Mouse (Mus musculus) lung, postnatal 0 days (tissue): ENCODE results near the gene Pced1b. TPM values are rescaled to one million over a fixed set of nuclear protein-coding genes. Genes with fewer than 3 reads are reported as not detected.

ENCODE experiments used
- ATAC-seq: fragments of 200-750 bp; cut with Nextera tagmentation; 2 replicates; pipeline ENCODE4 v1.8.0; 2017; ENCODE audit warnings: moderate library complexity
- DNase-seq: peaks from one replicate; pipeline ENCODE4 v3.0.0-alpha.2; 2016; ENCODE audit warnings: low spot score
- H3K27ac ChIP-seq: fragments of 300-500 bp; sonication (generic); 2 replicates; pipeline ENCODE4 v1.5.1; 2014; ENCODE audit warnings: antibody characterized with exemption, mild to moderate bottlenecking, low read length, mixed read lengths
- H3K27me3 ChIP-seq: fragments of 300-500 bp; sonication (generic); replicated peaks from 2 replicates; pipeline ENCODE4 v1.6.1; 2014; ENCODE audit warnings: low read length, mixed read lengths; ENCODE audit not compliant: insufficient read depth
- H3K36me3 ChIP-seq: fragments of 300-500 bp; sonication (generic); 2 replicates; pipeline ENCODE4 v1.6.1; 2014; ENCODE audit warnings: low read length, mixed read lengths; ENCODE audit not compliant: insufficient read depth
- H3K4me1 ChIP-seq: fragments of 300-500 bp; sonication (generic); 2 replicates; pipeline ENCODE4 v1.6.1; 2014; ENCODE audit warnings: antibody characterized with exemption, low read depth, low read length, mixed read lengths; ENCODE audit not compliant: insufficient read depth
- H3K4me2 ChIP-seq: fragments of 300-500 bp; sonication (generic); replicated peaks from 2 replicates; pipeline ENCODE4 v1.6.1; 2014; ENCODE audit warnings: low read depth, mild to moderate bottlenecking, low read length, moderate library complexity, mixed read lengths
- H3K4me3 ChIP-seq: fragments of 300-500 bp; sonication (generic); 2 replicates; pipeline ENCODE4 v1.5.1; 2014; ENCODE audit warnings: low read depth, low read length
- H3K9ac ChIP-seq: fragments of 300-500 bp; sonication (generic); replicated peaks from 2 replicates; pipeline ENCODE4 v1.6.1; 2014; ENCODE audit warnings: low read depth, mild to moderate bottlenecking
- H3K9me3 ChIP-seq: fragments of 300-500 bp; sonication (generic); 2 replicates; pipeline ENCODE4 v1.6.1; 2016; ENCODE audit warnings: low read length, mixed read lengths
- CTCF ChIP-seq: IDR thresholded peaks from 2 replicates; pipeline ENCODE4 v1.5.1; 2016; ENCODE audit warnings: antibody characterized with exemption, mild to moderate bottlenecking
- EP300 ChIP-seq: IDR thresholded peaks from 2 replicates; pipeline ENCODE4 v1.6.1; 2016; ENCODE audit warnings: antibody characterized with exemption, mild to moderate bottlenecking, control low read depth
- WGBS: fragments of 180-500 bp; shearing (Covaris S2); extraction: QIAGEN DNeasy Blood & Tissue Kit; methylation state at CpG from one replicate; pipeline ENCODE4 v1.1.7; 2014; 5-methylcytosine and 5-hydroxymethylcytosine counted together
- polyA plus RNA-seq: library from polyadenylated mRNA; unstranded; fragments of >200 nt; fragmentation: Nextera tagmentation; extraction: Ambion mirVana; gene quantifications from 2 replicates; pipeline ENCODE4 v1.2.1, GENCODE M21; 2015

Gene Pced1b
- polyA plus RNA-seq, 1 experiment from 2014 or later, result 9.0 TPM

DNA sequence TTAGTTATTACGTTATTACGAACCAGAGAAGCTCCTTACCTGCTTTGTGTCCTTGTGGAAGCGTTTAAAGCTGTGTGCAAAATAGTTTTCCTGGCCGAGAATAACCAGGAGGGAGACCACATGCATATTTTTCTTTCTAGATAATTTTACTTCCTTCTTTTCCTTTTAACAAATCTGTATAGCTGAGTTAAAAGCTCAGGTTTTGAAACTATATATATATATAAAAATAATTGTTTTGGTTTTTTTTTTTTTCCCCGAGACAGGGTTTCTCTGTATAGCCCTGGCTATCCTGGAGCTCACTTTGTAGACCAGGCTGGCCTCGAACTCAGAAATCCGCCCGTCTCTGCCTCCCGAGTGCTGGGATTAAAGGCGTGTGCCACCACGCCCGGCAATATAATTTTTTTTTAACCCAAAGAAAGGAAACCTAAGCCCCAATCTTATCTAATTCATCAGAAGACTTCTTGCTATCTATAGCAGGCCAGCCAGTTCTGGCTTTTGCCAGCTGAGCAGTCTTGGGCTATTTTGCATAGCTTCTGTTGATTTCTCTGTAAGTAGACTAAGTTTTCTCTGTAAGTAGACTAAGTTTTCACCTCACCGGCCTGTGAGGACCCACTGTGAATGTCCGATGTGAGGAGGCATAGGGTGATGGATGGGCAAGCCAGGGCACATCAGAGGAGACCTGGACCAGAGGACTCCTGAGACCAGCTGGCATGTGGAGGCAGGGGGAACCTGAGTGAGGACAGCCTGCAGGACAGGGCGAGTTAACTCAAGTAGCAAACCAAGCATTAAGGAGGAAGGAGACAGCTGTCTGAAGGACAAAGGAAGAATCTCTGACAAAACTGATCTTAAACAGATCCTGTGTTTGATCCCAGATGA lies 128.2 kb downstream of the Pced1b start:
- H3K4me3 ChIP-seq, result no peak overlapping the region
- DNase-seq (no peak), ATAC-seq (no peak)
- H3K9me3 ChIP-seq, result no peaks in the 10 kb centered on the region
- H3K4me2 ChIP-seq, result no peak overlapping the region
- H3K36me3 ChIP-seq, result no peaks in the 10 kb centered on the region
- H3K27ac ChIP-seq, result no peak overlapping the region
- H3K27me3 ChIP-seq, result no peaks in the 10 kb centered on the region
- H3K9ac ChIP-seq, result no peak overlapping the region
- 86% methylated on average over 15 of the region's 15 CpGs for WGBS
- TF ChIP-seq CTCF, result no peak
- TF ChIP-seq EP300, result no peak
- H3K4me1 ChIP-seq, result peaks cover 11% of the 10 kb centered on the region; the same call in 1 of the 2 replicates

DNA sequence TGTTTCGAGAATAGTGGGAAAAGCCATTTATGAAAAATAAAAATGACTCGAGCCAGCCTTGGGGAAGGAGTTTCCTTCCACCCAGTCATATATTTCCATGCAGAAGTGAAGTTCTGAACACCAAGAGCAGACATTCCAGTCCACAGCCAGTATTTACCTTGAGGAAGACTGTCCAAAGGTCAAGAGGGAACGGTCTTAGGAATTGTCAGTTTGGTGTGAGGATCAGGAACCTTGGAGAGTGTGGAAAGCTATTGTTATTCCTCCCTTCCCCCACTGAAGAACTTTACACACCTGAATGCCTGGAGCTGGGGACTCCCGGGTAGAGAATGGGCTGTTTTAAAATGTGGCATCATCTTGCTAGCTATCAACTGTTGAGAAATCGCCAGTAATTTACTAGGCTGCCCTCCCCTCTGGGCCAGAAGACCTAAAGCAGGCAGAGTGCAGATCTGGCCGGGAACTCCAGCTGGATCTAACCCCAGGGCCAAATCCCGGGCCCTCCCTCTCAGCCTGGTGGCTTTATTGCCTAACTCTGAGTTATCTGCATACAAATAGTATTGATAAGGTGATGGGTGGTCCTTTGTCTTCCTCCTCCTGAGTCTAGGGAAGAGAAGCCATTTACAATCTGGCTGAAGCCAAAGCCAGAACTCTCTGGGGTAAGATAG lies 129.3 kb downstream of the Pced1b start:
- no peak for TF ChIP-seq EP300
- no peak for TF ChIP-seq CTCF
- peaks cover 11% of the 10 kb centered on the region; the same call in 1 of the 2 replicates for H3K4me1 ChIP-seq
- no peaks in the 10 kb centered on the region for H3K36me3 ChIP-seq
- peak overlapping the region; percentile 19; the same call in 1 of the 2 replicates for H3K4me3 ChIP-seq
- H3K27me3 ChIP-seq, result no peaks in the 10 kb centered on the region
- DNase-seq (peak; percentile 47), ATAC-seq (peak; percentile 47)
- peak overlapping the region; percentile 39 for H3K4me2 ChIP-seq
- WGBS, result 45% methylated on average over 7 of the region's 7 CpGs
- no peaks in the 10 kb centered on the region for H3K9me3 ChIP-seq
- H3K27ac ChIP-seq, result peak overlapping the region; percentile 62
- H3K9ac ChIP-seq, result 0 out of 2 replicates have a peak overlapping the region, but pooled peaks have one; percentile 1

DNA sequence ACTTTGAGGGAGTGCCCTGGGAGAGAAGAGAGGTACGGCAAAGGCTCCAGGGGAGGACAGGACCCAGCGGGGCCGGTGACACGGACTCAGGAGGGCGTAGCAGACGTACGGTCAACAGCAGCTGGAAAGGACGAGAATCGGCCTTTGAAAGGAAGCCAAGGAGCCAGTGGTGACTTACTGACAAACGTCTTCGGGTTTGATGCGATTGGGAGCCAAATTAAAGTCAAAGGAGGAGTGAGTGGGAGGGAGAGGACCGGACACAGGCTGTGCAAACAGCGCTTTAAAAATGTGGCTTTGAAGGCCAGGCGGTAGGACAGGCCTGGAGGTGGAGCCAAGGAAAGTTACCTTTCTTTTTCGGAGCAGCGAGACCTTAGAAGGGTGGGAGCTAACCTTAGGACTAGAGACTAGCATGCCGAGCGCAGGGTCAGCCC lies 129.9 kb downstream of the Pced1b start:
- TF ChIP-seq CTCF, result no peak
- no peak for TF ChIP-seq EP300
- ATAC-seq (peak; percentile 62), DNase-seq (peak; percentile 75)
- peak overlapping the region; percentile 19 for H3K4me3 ChIP-seq
- H3K27me3 ChIP-seq, result no peaks in the 10 kb centered on the region
- peak overlapping the region; percentile 62 for H3K27ac ChIP-seq
- WGBS, result 23% methylated on average over 19 of the region's 19 CpGs
- H3K4me2 ChIP-seq, result peak overlapping the region; percentile 39
- peaks cover 11% of the 10 kb centered on the region; the same call in 1 of the 2 replicates for H3K4me1 ChIP-seq
- no peaks in the 10 kb centered on the region for H3K9me3 ChIP-seq
- no peaks in the 10 kb centered on the region for H3K36me3 ChIP-seq
- peak overlapping the region; percentile 1; the same call in 1 of the 2 replicates for H3K9ac ChIP-seq

DNA sequence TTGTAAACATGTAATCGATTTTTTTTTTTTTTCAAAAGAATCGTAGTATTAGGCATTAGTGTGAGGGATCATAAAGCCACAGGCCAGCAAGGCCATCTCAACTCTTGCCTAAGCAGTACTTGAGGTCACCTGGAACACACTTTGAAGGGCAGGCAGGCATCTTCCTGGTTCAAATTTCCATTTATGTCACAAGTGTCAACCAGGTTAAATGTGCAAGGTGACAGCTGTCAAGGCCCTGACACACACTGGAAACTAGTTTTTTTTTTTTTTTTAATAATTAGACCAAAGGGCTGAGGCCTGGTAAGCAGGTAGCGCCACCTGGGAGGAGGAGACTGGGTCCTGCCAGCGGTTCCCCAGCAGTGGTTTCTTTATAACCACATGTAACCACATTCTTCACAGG lies 131.2 kb downstream of the Pced1b start:
- Histone ChIP-seq H3K4me1 (peaks cover 11% of the 10 kb centered on the region; the same call in 1 of the 2 replicates), H3K9ac (no peak overlapping the region), H3K36me3 (no peaks in the 10 kb centered on the region), H3K4me3 (no peak overlapping the region), H3K27ac (no peak overlapping the region), H3K27me3 (no peaks in the 10 kb centered on the region), H3K9me3 (no peaks in the 10 kb centered on the region), H3K4me2 (no peak overlapping the region)
- no peak for DNase-seq
- 83% methylated on average over 4 of the region's 4 CpGs for WGBS
- ATAC-seq, result no peak
- no peak for TF ChIP-seq CTCF
- no peak for TF ChIP-seq EP300

DNA sequence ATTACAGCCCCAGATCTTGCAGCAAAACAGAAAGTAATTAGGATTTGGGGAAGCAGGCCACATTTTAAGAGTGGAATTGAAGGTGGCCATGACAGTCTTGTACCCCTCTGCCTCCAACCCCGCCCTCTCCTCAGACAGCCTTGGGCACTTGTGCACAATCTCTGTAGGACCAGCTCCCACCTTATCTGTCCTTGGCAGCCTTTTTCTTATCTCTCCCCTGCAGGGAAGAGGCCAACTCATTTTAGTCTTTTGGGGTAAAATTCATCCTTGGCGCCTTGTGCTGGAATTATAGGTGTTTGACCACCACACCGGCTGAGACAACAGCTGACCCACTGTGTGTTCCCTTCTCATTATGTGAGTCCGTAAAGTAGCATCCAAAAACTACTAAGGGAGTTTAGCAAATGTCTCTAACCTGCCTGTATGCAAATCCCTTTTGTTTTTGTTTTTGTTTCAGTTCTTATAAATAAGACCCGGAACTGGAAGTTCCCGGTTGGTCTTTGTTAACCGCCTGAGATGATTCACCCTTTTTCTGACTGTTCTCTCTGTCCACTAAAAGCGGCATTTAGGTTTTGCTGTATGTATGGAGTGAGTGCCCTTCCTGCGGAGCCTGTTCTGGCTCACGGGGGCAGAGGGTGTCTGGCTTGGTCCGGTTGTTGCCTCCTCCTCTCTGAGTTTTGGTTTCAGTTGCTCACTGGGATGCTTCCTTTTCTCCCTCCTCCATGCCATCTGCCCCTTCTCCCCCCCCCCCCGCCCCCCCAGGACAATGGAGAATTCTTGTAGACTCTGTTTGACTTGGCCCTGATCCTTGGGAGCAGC lies 132.8 kb downstream of the Pced1b start:
- no peaks in the 10 kb centered on the region for H3K36me3 ChIP-seq
- ATAC-seq, result no peak
- H3K9ac ChIP-seq, result no peak overlapping the region
- no peaks in the 10 kb centered on the region for H3K27me3 ChIP-seq
- peak overlapping the region; percentile 32 for H3K4me2 ChIP-seq
- no peak overlapping the region for H3K4me3 ChIP-seq
- peaks cover 4% of the 10 kb centered on the region; the same call in 1 of the 2 replicates for H3K4me1 ChIP-seq
- H3K27ac ChIP-seq, result no peak overlapping the region
- H3K9me3 ChIP-seq, result no peaks in the 10 kb centered on the region
- peak; percentile 33 for DNase-seq
- TF ChIP-seq CTCF, result no peak
- TF ChIP-seq EP300, result no peak
- WGBS, result 54% methylated on average over 11 of the region's 12 CpGs
